Mouse (Mus musculus): ENCODE data around the gene Pttg1.

- TF ChIP-seq CTCF (conservative IDR thresholded peaks at IDR 0.05; ENCODE audit: low read length) (no peak), POU5F1 (IDR thresholded peaks at IDR 0.05; ENCODE audit: borderline replicate concordance, low read length) (no peak)
These were observed 30.7 kb downstream of the Pttg1 start for GRCm38 (mm10) chr11:43395073-43395948.
